Mouse (Mus musculus): ENCODE data around the gene Cd3d. TPM values are rescaled to one million over a fixed set of nuclear protein-coding genes. Genes with fewer than 3 reads are reported as not detected.

The Cd3d gene
- polyA plus RNA-seq, 1 experiment from 2014 or later, result not detected

DNA sequence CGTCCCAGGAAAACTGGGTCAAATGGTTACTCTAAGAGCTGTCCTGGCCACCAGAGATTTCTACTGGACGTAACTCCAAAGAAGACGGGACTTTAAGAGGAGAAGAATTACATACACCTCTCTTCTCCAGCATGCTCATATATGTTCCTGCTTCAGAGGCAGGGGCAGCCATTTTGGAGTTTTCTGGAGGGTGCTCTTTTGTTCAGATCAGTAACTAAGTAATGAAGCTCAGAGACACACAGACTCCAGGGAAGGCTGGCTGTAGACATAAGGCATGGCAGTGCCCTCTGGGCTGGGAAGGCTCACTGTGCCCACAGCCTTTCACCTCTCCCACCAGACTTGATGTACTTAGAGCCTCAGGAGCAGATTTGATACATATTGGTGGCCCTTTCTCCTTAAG is 945 bp downstream of the Cd3d start:
- ATAC-seq (replicated peaks; ENCODE audit: insufficient number of reproducible peaks, low FRiP score, low TSS enrichment, low read depth) (no peak), DNase-seq (ENCODE audit: low spot score) (no peak)
- H3K9me3 ChIP-seq (replicated peaks; ENCODE audit: control insufficient read depth, low read length), result no peaks in the 10 kb centered on the region
- 88% methylated on average over 3 of the region's 3 CpGs for WGBS
- H3K36me3 ChIP-seq (replicated peaks; ENCODE audit: control insufficient read depth, insufficient read depth, low read depth, low read length), result no peaks in the 10 kb centered on the region
- no peak overlapping the region for H3K9ac ChIP-seq (replicated peaks; ENCODE audit: low read length)
- H3K27ac ChIP-seq (replicated peaks; ENCODE audit: low read depth, low read length), result no peak overlapping the region
- no peak overlapping the region for H3K4me2 ChIP-seq (ENCODE audit: low read depth, low read length)
- no peaks in the 10 kb centered on the region for H3K4me1 ChIP-seq (ENCODE audit: control insufficient read depth, insufficient read depth, low read length)
- H3K27me3 ChIP-seq (ENCODE audit: control insufficient read depth, insufficient read depth, low read length), result no peaks in the 10 kb centered on the region
- H3K4me3 ChIP-seq (ENCODE audit: low read depth, low read length), result no peak overlapping the region

DNA sequence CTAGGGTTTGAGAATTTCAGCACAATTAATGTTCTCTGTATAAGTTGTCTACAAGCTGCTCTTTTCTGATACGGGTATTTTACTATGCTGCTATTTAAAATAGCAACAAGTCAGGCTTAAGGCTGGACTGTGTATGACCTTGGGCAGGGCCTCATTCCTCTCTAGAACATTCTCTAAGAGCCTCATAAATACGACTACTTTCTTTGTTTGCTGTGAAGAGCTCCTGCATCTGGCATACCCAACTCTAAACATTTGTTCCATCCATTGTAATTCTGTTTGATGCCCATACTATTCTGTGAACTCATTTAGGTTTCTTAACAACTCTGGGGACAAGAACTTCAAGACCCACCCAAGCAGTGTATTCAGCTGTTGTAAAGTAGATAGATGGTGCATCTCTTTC is 1.4 kb downstream of the Cd3d start:
- 88% methylated on average over 2 of the region's 2 CpGs for WGBS
- Histone ChIP-seq H3K9ac (replicated peaks; ENCODE audit: low read length) (no peak overlapping the region), H3K27ac (replicated peaks; ENCODE audit: low read depth, low read length) (no peak overlapping the region), H3K27me3 (ENCODE audit: control insufficient read depth, insufficient read depth, low read length) (no peaks in the 10 kb centered on the region), H3K4me1 (ENCODE audit: control insufficient read depth, insufficient read depth, low read length) (no peaks in the 10 kb centered on the region), H3K9me3 (replicated peaks; ENCODE audit: control insufficient read depth, low read length) (no peaks in the 10 kb centered on the region), H3K36me3 (replicated peaks; ENCODE audit: control insufficient read depth, insufficient read depth, low read depth, low read length) (no peaks in the 10 kb centered on the region), H3K4me3 (ENCODE audit: low read depth, low read length) (no peak overlapping the region), H3K4me2 (ENCODE audit: low read depth, low read length) (no peak overlapping the region)
- DNase-seq (ENCODE audit: low spot score), result no peak
- ATAC-seq (replicated peaks; ENCODE audit: insufficient number of reproducible peaks, low FRiP score, low TSS enrichment, low read depth), result no peak

DNA sequence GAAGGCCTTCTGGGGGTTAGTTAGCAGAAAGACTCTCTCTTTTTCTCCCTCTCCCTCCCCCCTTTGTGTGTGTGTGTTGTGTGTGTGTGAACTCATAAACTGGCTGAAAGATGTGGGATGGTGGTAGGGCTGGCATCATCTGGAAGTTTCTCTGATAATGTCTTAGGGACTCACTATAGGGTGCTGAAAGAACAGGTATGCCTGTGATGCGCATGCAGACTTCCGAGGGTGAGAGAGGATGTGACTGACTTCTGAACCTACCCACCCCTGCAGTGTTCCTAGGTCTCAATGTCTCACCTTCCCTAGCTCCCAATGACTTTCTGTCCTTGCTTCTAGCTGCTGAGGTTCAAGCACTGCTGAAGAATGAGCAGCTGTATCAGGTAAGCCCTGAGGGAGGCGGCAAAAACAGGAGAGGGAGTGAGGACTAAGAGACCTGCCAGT is 4.2 kb downstream of the Cd3d start:
- no peaks in the 10 kb centered on the region for H3K4me1 ChIP-seq (ENCODE audit: control insufficient read depth, insufficient read depth, low read length)
- ATAC-seq (replicated peaks; ENCODE audit: insufficient number of reproducible peaks, low FRiP score, low TSS enrichment, low read depth) (no peak), DNase-seq (ENCODE audit: low spot score) (no peak)
- no peak overlapping the region for H3K4me3 ChIP-seq (ENCODE audit: low read depth, low read length)
- no peaks in the 10 kb centered on the region for H3K9me3 ChIP-seq (replicated peaks; ENCODE audit: control insufficient read depth, low read length)
- H3K36me3 ChIP-seq (replicated peaks; ENCODE audit: control insufficient read depth, insufficient read depth, low read depth, low read length), result no peaks in the 10 kb centered on the region
- 74% methylated on average over 3 of the region's 3 CpGs for WGBS
- H3K27me3 ChIP-seq (ENCODE audit: control insufficient read depth, insufficient read depth, low read length), result no peaks in the 10 kb centered on the region
- no peak overlapping the region for H3K4me2 ChIP-seq (ENCODE audit: low read depth, low read length)
- H3K27ac ChIP-seq (replicated peaks; ENCODE audit: low read depth, low read length), result no peak overlapping the region
- no peak overlapping the region for H3K9ac ChIP-seq (replicated peaks; ENCODE audit: low read length)

DNA sequence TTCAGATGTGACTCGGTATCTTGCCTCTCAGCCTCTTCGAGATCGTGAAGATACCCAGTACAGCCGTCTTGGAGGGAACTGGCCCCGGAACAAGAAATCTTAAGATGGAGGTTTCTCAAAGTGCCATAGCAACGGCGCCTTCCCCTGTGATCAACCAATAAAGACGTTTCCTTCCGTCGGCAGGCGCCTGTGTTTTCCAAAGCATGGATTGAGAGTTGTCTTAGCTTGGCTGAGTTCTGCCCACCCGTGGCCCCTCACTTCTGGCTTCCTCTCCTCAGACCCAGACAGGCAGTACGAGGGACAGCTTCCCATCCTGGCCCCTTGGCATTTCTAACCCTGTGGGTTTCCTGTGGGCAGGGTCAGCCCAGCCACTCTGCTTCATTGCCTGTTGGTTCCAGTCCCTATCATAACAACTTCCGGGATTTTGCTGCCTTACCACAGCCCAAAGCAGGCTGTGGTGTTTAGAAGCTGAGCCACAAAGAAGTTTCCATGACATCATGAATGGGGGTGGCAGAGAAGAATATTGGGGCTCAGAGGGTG is 4.7 kb downstream of the Cd3d start:
- H3K36me3 ChIP-seq (replicated peaks; ENCODE audit: control insufficient read depth, insufficient read depth, low read depth, low read length), result no peaks in the 10 kb centered on the region
- no peak for ATAC-seq (replicated peaks; ENCODE audit: insufficient number of reproducible peaks, low FRiP score, low TSS enrichment, low read depth)
- H3K27me3 ChIP-seq (ENCODE audit: control insufficient read depth, insufficient read depth, low read length), result no peaks in the 10 kb centered on the region
- no peak overlapping the region for H3K4me3 ChIP-seq (ENCODE audit: low read depth, low read length)
- 61% methylated on average over 14 of the region's 14 CpGs for WGBS
- H3K4me1 ChIP-seq (ENCODE audit: control insufficient read depth, insufficient read depth, low read length), result no peaks in the 10 kb centered on the region
- DNase-seq (ENCODE audit: low spot score), result no peak
- no peak overlapping the region for H3K9ac ChIP-seq (replicated peaks; ENCODE audit: low read length)
- H3K9me3 ChIP-seq (replicated peaks; ENCODE audit: control insufficient read depth, low read length), result no peaks in the 10 kb centered on the region
- no peak overlapping the region for H3K27ac ChIP-seq (replicated peaks; ENCODE audit: low read depth, low read length)
- H3K4me2 ChIP-seq (ENCODE audit: low read depth, low read length), result no peak overlapping the region

DNA sequence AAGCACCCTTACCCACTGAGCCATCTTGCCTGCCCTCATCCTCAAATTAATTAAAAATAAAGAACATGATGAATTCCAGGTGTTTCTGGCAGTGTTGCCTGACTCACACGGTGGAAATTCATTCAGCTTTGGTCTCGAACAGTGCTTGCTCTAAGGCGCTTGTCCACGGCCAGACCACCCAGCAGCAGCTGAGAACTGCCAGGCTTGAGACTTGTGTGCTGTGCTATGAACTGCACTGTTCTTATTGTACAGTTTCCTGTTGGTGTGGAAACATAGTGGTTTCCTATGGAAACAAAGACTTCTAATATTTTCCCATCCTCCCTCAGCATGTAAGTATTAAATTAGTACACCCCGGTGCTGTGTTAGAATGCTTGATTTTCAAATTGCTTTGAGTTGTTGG is 5.4 kb downstream of the Cd3d start:
- WGBS, result 62% methylated on average over 5 of the region's 5 CpGs
- ATAC-seq (replicated peaks; ENCODE audit: insufficient number of reproducible peaks, low FRiP score, low TSS enrichment, low read depth), result no peak
- Histone ChIP-seq H3K4me1 (ENCODE audit: control insufficient read depth, insufficient read depth, low read length) (no peaks in the 10 kb centered on the region), H3K4me3 (ENCODE audit: low read depth, low read length) (no peak overlapping the region), H3K36me3 (replicated peaks; ENCODE audit: control insufficient read depth, insufficient read depth, low read depth, low read length) (no peaks in the 10 kb centered on the region), H3K27ac (replicated peaks; ENCODE audit: low read depth, low read length) (no peak overlapping the region), H3K27me3 (ENCODE audit: control insufficient read depth, insufficient read depth, low read length) (no peaks in the 10 kb centered on the region), H3K4me2 (ENCODE audit: low read depth, low read length) (no peak overlapping the region), H3K9me3 (replicated peaks; ENCODE audit: control insufficient read depth, low read length) (no peaks in the 10 kb centered on the region), H3K9ac (replicated peaks; ENCODE audit: low read length) (no peak overlapping the region)
- DNase-seq (ENCODE audit: low spot score), result no peak

DNA sequence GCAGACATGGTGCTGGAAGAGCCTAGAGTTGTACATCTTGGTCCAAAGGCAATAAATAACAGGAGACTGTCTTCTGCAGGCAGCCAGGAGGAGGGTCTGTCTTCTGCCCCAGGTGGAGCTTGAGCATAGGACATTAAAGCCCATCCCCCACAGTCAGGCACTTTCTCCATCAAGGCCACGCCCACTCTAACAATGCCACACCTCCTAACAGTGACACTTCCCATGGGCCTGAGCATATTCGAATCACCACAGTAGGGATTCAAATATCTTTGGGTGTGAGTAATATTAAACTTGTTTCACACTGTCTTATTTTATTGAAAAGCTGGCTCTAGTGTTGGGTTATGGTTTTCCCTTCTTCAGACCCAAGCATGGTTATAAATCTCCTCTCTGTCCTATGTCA is 10.2 kb downstream of the Cd3d start:
- Histone ChIP-seq H3K36me3 (replicated peaks; ENCODE audit: control insufficient read depth, insufficient read depth, low read depth, low read length) (no peaks in the 10 kb centered on the region), H3K9ac (replicated peaks; ENCODE audit: low read length) (no peak overlapping the region), H3K4me1 (ENCODE audit: control insufficient read depth, insufficient read depth, low read length) (no peaks in the 10 kb centered on the region), H3K9me3 (replicated peaks; ENCODE audit: control insufficient read depth, low read length) (no peaks in the 10 kb centered on the region), H3K4me2 (ENCODE audit: low read depth, low read length) (no peak overlapping the region), H3K27me3 (ENCODE audit: control insufficient read depth, insufficient read depth, low read length) (no peaks in the 10 kb centered on the region), H3K27ac (replicated peaks; ENCODE audit: low read depth, low read length) (no peak overlapping the region), H3K4me3 (ENCODE audit: low read depth, low read length) (no peak overlapping the region)
- ATAC-seq (replicated peaks; ENCODE audit: insufficient number of reproducible peaks, low FRiP score, low TSS enrichment, low read depth), result no peak
- DNase-seq (ENCODE audit: low spot score), result no peak
- WGBS, result 85% methylated on average over 2 of the region's 2 CpGs

DNA sequence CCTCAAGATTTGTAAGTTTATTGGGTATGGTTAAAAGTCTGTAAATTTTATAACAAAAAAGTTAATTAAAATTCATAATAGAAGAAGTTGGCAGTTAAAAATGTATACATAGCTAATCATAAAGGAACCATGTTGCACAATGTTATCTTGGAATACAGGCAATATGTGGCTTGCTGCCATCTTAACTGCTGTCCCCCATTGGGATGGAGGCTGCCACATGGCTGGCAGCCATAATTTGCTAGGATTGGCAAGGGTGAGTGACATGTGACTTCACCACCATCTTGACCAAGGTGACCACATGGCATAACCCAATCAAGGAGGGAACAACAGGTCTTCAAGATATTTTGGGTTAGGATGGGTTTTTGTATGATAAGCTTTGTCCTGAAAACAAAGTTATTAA is 10.7 kb downstream of the Cd3d start:
- no peak overlapping the region for H3K4me2 ChIP-seq (ENCODE audit: low read depth, low read length)

DNA sequence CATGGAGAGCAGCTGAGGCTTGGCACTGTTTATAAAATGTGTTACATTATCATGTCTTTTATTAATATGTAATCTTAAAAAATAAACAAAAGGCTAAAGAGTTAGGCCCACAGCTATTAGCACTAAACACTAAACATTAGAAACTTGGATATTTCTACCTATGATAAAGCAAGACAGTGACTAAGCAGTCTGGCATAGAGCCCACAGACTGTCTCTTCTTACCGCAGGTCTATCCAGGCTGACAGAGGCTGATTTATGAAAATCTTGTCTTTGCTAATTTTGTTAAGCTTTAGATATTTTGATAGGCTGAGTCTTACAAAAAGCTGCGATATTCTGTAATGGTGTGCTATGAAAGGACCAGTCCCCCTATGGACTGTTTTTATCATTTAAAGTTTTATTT is 11.7 kb downstream of the Cd3d start:
- DNase-seq (ENCODE audit: low spot score), result no peak
- H3K4me2 ChIP-seq (ENCODE audit: low read depth, low read length), result no peak overlapping the region
- no peak overlapping the region for H3K4me3 ChIP-seq (ENCODE audit: low read depth, low read length)
- 91% methylated on average over 2 of the region's 2 CpGs for WGBS
- H3K27ac ChIP-seq (replicated peaks; ENCODE audit: low read depth, low read length), result no peak overlapping the region
- H3K9me3 ChIP-seq (replicated peaks; ENCODE audit: control insufficient read depth, low read length), result no peaks in the 10 kb centered on the region
- H3K27me3 ChIP-seq (ENCODE audit: control insufficient read depth, insufficient read depth, low read length), result no peaks in the 10 kb centered on the region
- no peaks in the 10 kb centered on the region for H3K4me1 ChIP-seq (ENCODE audit: control insufficient read depth, insufficient read depth, low read length)
- H3K36me3 ChIP-seq (replicated peaks; ENCODE audit: control insufficient read depth, insufficient read depth, low read depth, low read length), result no peaks in the 10 kb centered on the region
- no peak for ATAC-seq (replicated peaks; ENCODE audit: insufficient number of reproducible peaks, low FRiP score, low TSS enrichment, low read depth)
- no peak overlapping the region for H3K9ac ChIP-seq (replicated peaks; ENCODE audit: low read length)

More for the DNA sequence above, 10.7 kb downstream of the Cd3d start:
- Histone ChIP-seq H3K9ac (replicated peaks; ENCODE audit: low read length) (no peak overlapping the region), H3K4me1 (ENCODE audit: control insufficient read depth, insufficient read depth, low read length) (no peaks in the 10 kb centered on the region), H3K4me3 (ENCODE audit: low read depth, low read length) (no peak overlapping the region), H3K36me3 (replicated peaks; ENCODE audit: control insufficient read depth, insufficient read depth, low read depth, low read length) (no peaks in the 10 kb centered on the region), H3K9me3 (replicated peaks; ENCODE audit: control insufficient read depth, low read length) (no peaks in the 10 kb centered on the region), H3K27ac (replicated peaks; ENCODE audit: low read depth, low read length) (no peak overlapping the region), H3K27me3 (ENCODE audit: control insufficient read depth, insufficient read depth, low read length) (no peaks in the 10 kb centered on the region)
- no peak for DNase-seq (ENCODE audit: low spot score)
- no peak for ATAC-seq (replicated peaks; ENCODE audit: insufficient number of reproducible peaks, low FRiP score, low TSS enrichment, low read depth)
